Mouse (Mus musculus) midbrain, embryonic 14.5 days (tissue): ENCODE data around the gene Zdhhc19. TPM values are rescaled to one million over a fixed set of nuclear protein-coding genes. Genes with fewer than 3 reads are reported as not detected.
A peak's percentile ranks its signal among the peaks of the same experiment; 100 is the strongest.

Source experiments
- ATAC-seq: fragments of 200-750 bp; cut with Nextera tagmentation; 2 replicates; pipeline ENCODE4 v1.8.0; 2017; ENCODE audit warnings: moderate number of reproducible peaks, moderate library complexity; ENCODE audit not compliant: low FRiP score, low TSS enrichment
- DNase-seq: peaks from one replicate; pipeline ENCODE4 v3.0.0-alpha.2; 2015
- H3K27ac ChIP-seq: fragments of 300-500 bp; sonication (generic); replicated peaks from 2 replicates; pipeline ENCODE4 v1.5.1; 2014; ENCODE audit warnings: mild to moderate bottlenecking, low read depth, low read length, moderate library complexity
- H3K27me3 ChIP-seq: fragments of 300-500 bp; sonication (generic); 2 replicates; pipeline ENCODE4 v1.6.1; 2014; ENCODE audit warnings: low read length, control low read depth, mixed read lengths; ENCODE audit not compliant: control insufficient read depth, insufficient read depth
- H3K36me3 ChIP-seq: fragments of 300-500 bp; sonication (generic); 2 replicates; pipeline ENCODE4 v1.6.1; 2014; ENCODE audit warnings: low read length, control low read depth; ENCODE audit not compliant: control insufficient read depth, insufficient read depth
- H3K4me1 ChIP-seq: fragments of 300-500 bp; sonication (generic); 2 replicates; pipeline ENCODE4 v1.6.1; 2014; ENCODE audit warnings: mild to moderate bottlenecking, antibody characterized with exemption, low read length, control low read depth; ENCODE audit not compliant: control insufficient read depth, insufficient read depth
- H3K4me2 ChIP-seq: fragments of 300-500 bp; sonication (generic); 2 replicates; pipeline ENCODE4 v1.6.1; 2014; ENCODE audit warnings: mild to moderate bottlenecking, low read length, moderate library complexity
- H3K4me3 ChIP-seq: fragments of 300-500 bp; sonication (generic); replicated peaks from 2 replicates; pipeline ENCODE4 v1.5.1; 2014; ENCODE audit warnings: low read depth, low read length
- H3K9ac ChIP-seq: fragments of 300-500 bp; sonication (generic); replicated peaks from 2 replicates; pipeline ENCODE4 v1.6.1; 2014; ENCODE audit warnings: mild to moderate bottlenecking, low read length, moderate library complexity
- H3K9me3 ChIP-seq: fragments of 300-500 bp; sonication (generic); 2 replicates; pipeline ENCODE4 v1.6.1; 2016; ENCODE audit warnings: low read length, control low read depth, mixed read lengths; ENCODE audit not compliant: control insufficient read depth
- WGBS: fragments of 180-500 bp; shearing (Covaris S2); extraction: QIAGEN DNeasy Blood & Tissue Kit; methylation state at CpG from one replicate; pipeline ENCODE4 v1.1.7; 2014; 5-methylcytosine and 5-hydroxymethylcytosine counted together
- polyA plus RNA-seq: library from polyadenylated mRNA; unstranded; fragments of >200 nt; fragmentation: Nextera tagmentation; extraction: Ambion mirVana; gene quantifications from 2 replicates; pipeline ENCODE4 v1.2.1, GENCODE M21; 2014

Zdhhc19 gene
- polyA plus RNA-seq, 1 experiment from 2014 or later, result not detected

DNA sequence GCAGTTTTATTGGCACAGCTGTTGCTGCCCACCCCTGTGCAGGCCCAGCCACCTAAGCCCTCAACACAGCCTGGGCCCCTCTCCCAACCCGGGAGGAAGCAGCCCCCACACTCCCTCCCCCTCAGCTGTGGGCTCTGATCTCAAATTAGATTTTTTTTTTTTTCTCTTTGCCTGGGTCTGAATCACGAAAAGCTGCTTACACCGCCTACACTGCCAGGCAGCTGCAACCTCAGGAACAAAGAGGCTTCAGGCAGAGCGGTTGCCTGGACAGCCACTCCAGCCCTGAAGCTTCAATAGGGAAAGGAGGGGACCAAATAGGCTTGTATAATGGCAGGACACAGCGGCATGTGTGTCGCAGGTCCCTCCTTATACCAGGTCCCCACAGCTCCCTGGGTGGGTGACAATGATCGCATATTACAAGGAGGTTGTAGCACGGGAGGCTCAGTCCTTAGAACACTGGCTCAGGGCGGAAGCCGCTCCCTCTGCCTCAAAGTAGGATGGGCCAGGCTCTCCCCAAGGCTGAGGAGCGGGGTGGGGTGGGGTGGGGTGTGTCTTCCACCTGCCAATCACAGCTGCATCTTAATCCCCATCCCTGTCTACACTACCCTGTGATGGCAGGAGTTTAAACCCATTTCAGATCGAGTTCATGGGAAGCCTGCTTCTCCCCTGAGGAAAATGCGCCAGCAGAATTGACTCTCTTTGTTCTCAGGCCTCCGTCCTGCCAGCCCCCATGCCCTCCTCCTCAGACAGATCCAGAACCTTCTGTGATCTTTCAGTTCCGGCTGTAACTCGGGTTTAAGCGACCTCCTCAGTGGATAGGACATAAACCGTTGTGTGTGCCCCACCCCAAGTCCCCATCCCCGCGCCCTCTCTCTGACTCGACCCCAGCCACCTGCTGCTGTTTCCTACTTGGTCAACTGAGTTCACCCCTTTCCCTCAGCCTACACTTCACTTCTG, 20.2 kb downstream of the Zdhhc19 start:
- peak overlapping the region; percentile 39 for H3K4me2 ChIP-seq
- peak overlapping the region; percentile 44 for H3K9ac ChIP-seq
- no peaks in the 10 kb centered on the region for H3K36me3 ChIP-seq
- H3K9me3 ChIP-seq, result no peaks in the 10 kb centered on the region
- DNase-seq (peak; percentile 84), ATAC-seq (peak; percentile 91)
- 0 out of 2 replicates have a peak overlapping the region, but pooled peaks have one; percentile 11 for H3K4me3 ChIP-seq
- H3K27me3 ChIP-seq, result no peaks in the 10 kb centered on the region
- H3K4me1 ChIP-seq, result peaks cover 14% of the 10 kb centered on the region
- H3K27ac ChIP-seq, result peak overlapping the region; percentile 95
- 3% methylated on average over 21 of the region's 21 CpGs for WGBS

DNA sequence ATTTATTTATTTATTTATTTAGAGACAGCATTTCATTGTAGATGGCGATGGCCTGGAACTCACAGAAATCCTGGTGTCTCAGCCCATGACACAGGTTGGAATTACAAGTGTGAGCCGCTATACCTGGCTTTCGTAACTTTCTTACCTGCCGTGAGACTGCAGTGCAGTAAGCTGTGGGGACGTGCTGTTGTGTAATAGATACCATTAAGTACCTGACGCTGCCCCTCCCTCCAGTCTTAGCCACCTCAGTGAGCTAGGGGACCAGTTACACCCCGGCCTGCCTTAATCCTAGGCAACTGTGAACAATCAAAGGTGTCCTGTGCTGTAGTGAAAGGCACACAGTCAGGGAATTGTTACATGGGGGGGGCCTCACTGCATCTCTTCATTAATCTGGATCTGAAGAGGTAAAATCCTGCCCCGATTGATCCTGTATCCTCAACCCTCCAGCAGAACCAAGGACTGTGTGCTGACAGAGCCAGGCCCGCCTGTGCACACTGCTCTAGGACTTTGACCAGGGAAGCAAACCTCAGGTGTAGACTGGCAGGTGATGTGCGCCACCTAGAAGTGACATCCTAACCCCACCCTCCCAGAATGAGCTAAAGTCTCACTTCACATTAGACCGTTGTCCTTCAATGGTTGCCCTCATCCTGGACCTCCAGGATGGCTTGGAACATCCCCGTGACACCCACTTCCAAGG, 21.9 kb downstream of the Zdhhc19 start:
- ATAC-seq (no peak), DNase-seq (no peak)
- Histone ChIP-seq H3K27ac (no peak overlapping the region), H3K9ac (no peak overlapping the region), H3K9me3 (no peaks in the 10 kb centered on the region), H3K27me3 (no peaks in the 10 kb centered on the region), H3K36me3 (no peaks in the 10 kb centered on the region), H3K4me3 (no peak overlapping the region), H3K4me1 (peaks cover 14% of the 10 kb centered on the region), H3K4me2 (no peak overlapping the region)
- 94% methylated on average over 12 of the region's 12 CpGs for WGBS

DNA sequence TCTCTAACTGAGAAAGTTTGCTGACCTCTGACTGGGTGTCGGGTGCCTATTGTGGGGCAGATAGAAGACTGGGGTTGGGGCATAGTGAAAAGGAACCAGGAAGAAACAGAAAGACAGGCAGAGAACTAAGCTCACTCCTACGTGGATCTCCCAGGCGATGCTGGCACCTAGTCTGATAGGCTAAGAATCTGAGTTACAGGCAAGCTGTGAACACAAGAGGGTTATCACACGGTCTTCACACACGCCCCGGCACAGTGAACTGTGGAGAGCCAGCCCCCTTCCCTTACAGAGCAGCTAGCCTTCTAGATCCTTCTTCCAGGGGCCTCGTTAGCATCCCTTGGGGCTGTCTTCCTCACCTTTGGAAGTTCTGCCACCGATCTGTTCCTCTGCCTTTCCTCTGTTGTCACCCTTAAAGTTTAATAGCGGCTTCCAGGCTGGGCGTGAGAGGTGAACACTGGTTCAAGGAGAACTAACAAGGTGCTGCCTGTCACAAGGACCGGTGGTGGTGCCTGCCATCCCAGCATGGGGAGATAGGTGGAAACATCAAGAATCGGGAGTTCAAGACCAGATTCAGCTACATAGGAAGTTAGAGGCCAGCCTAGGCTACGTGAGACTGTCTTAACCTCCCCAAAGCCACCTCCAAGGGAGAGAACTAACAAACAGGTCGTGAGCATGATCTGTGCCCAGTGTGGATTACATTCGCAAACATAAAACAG, 23.7 kb downstream of the Zdhhc19 start:
- no peak overlapping the region for H3K9ac ChIP-seq
- no peak overlapping the region for H3K27ac ChIP-seq
- peaks cover 24% of the 10 kb centered on the region for H3K4me1 ChIP-seq
- H3K4me3 ChIP-seq, result no peak overlapping the region
- DNase-seq, result no peak
- no peak overlapping the region for H3K4me2 ChIP-seq
- H3K36me3 ChIP-seq, result no peaks in the 10 kb centered on the region
- ATAC-seq, result no peak
- WGBS, result 88% methylated on average over 15 of the region's 15 CpGs
- H3K9me3 ChIP-seq, result no peaks in the 10 kb centered on the region
- no peaks in the 10 kb centered on the region for H3K27me3 ChIP-seq

GRCm38 (mm10) chr16:32520372-32520748, 24.3 kb downstream of the Zdhhc19 start:
- DNase-seq (peak; percentile 11), ATAC-seq (no peak)
- H3K27me3 ChIP-seq, result no peaks in the 10 kb centered on the region
- peaks cover 23% of the 10 kb centered on the region for H3K4me1 ChIP-seq
- no peak overlapping the region for H3K4me3 ChIP-seq
- no peak overlapping the region for H3K4me2 ChIP-seq
- no peaks in the 10 kb centered on the region for H3K36me3 ChIP-seq
- H3K9ac ChIP-seq, result no peak overlapping the region
- WGBS, result 52% methylated on average over 9 of the region's 9 CpGs
- H3K27ac ChIP-seq, result no peak overlapping the region
- H3K9me3 ChIP-seq, result no peaks in the 10 kb centered on the region

GRCm38 (mm10) chr16:32522578-32523194, 26.6 kb downstream of the Zdhhc19 start:
- Histone ChIP-seq H3K4me2 (no peak overlapping the region), H3K27ac (no peak overlapping the region), H3K9me3 (no peaks in the 10 kb centered on the region), H3K36me3 (no peaks in the 10 kb centered on the region), H3K4me1 (peaks cover 10% of the 10 kb centered on the region), H3K27me3 (no peaks in the 10 kb centered on the region), H3K4me3 (no peak overlapping the region), H3K9ac (no peak overlapping the region)
- ATAC-seq (no peak), DNase-seq (no peak)
- 91% methylated on average over 6 of the region's 6 CpGs for WGBS

DNA sequence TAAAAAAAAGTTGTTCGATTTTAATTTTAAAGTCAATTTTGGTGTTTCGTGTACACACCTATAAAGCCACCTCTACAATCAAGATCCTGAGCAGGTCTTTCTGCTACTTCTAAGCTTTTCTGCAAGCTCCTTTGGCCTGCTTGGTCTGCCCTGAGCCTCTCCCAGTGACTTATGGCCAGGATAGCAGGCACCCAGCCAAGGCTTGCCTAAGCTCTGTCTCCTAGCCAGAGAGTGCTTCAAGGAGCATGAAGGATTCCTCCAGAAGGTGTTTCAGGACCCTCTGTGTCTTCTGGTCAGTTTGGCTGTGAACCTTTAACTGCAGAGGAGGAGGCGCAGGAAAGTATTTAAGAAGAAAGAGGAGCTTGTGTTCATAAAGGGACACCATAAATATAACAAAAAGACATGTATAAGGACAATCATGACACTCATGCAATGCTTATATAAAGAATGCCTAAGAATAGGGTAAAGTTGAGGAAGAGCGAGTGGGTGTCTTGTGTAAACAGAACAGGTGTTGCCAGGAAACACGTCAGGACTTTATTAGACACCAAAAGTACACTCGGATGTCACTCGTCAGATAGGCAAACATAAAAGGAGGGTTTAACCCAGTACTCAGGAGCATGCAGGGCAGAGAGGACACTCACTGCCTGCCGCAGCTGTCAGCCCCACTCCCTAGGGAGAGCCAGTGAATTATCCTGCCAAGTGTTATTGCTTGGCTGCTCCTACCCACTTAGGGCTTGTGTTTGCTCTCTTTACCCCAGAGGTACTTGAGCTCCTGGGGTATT, 27.6 kb downstream of the Zdhhc19 start:
- Histone ChIP-seq H3K36me3 (no peaks in the 10 kb centered on the region), H3K4me3 (no peak overlapping the region), H3K4me2 (no peak overlapping the region), H3K9ac (no peak overlapping the region), H3K27me3 (no peaks in the 10 kb centered on the region), H3K27ac (peak overlapping the region; percentile 49; the same call in 1 of the 2 replicates), H3K9me3 (no peaks in the 10 kb centered on the region), H3K4me1 (peaks cover 10% of the 10 kb centered on the region)
- DNase-seq (peak; percentile 67), ATAC-seq (peak; percentile 31; the same call in 1 of the 2 replicates)
- 59% methylated on average over 8 of the region's 8 CpGs for WGBS

- ATAC-seq (no peak), DNase-seq (no peak)
- 40% methylated on average over 5 of the region's 5 CpGs for WGBS
- H3K4me3 ChIP-seq, result no peak overlapping the region
- H3K4me1 ChIP-seq, result peaks cover 10% of the 10 kb centered on the region
- peak overlapping the region; percentile 49 for H3K27ac ChIP-seq
- H3K27me3 ChIP-seq, result no peaks in the 10 kb centered on the region
- no peak overlapping the region for H3K4me2 ChIP-seq
- no peak overlapping the region for H3K9ac ChIP-seq
- H3K9me3 ChIP-seq, result no peaks in the 10 kb centered on the region
- H3K36me3 ChIP-seq, result no peaks in the 10 kb centered on the region
Observed at GRCm38 (mm10) chr16:32524244-32524615, 28.2 kb downstream of the Zdhhc19 start.

DNA sequence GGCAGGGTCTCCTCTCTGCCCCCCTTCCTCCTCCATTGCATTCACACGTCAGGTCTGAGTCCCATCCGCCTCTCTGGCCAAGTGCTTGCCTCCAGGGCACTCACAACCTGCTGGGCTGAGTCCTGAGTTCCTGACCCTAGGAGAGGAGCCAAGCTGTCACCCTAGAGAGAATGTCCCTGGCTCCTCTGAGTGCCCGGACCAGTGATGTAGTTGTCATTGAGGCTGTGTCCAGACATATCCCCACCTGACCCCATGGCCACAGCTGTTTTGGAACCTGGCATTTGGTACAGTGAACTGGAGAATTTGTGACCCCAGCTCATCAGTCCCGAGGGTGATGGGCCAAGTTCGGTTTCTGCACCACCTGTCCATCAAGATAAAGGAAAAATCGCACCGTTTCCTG, 30.8 kb downstream of the Zdhhc19 start:
- Histone ChIP-seq H3K9me3 (no peaks in the 10 kb centered on the region), H3K4me2 (no peak overlapping the region), H3K4me3 (no peak overlapping the region), H3K27ac (no peak overlapping the region), H3K9ac (no peak overlapping the region), H3K27me3 (no peaks in the 10 kb centered on the region), H3K4me1 (peaks cover 10% of the 10 kb centered on the region), H3K36me3 (no peaks in the 10 kb centered on the region)
- ATAC-seq (no peak), DNase-seq (no peak)
- WGBS, result 73% methylated on average over 7 of the region's 7 CpGs
